Mouse (Mus musculus) retina, embryonic 14.5 days (tissue): Measurements from ENCODE around the gene Tppp3.

Experiments
- DNase-seq: peaks from one replicate; pipeline ENCODE4 v3.0.0-alpha.2; 2015; ENCODE audit warnings: low spot score

The Tppp3 gene

GRCm38 (mm10) chr8:105484392-105484791 is 13.1 kb upstream of the Tppp3 start:
- peak; percentile 86 for DNase-seq

GRCm38 (mm10) chr8:105484030-105484368 is 12.7 kb upstream of the Tppp3 start:
- no peak for DNase-seq

- DNase-seq, result peak; percentile 71
Measured at GRCm38 (mm10) chr8:105483212-105484029, 12.1 kb upstream of the Tppp3 start.

GRCm38 (mm10) chr8:105482123-105482522 is 10.8 kb upstream of the Tppp3 start:
- DNase-seq, result no peak

- peak; percentile 67 for DNase-seq
Measured at GRCm38 (mm10) chr8:105481453-105481852, 10.1 kb upstream of the Tppp3 start.

GRCm38 (mm10) chr8:105481013-105481412 is 9.7 kb upstream of the Tppp3 start:
- no peak for DNase-seq

GRCm38 (mm10) chr8:105477792-105478191 is 6.5 kb upstream of the Tppp3 start:
- DNase-seq, result no peak

GRCm38 (mm10) chr8:105476628-105477413 is 5.5 kb upstream of the Tppp3 start:
- DNase-seq, result peak; percentile 79

GRCm38 (mm10) chr8:105476161-105476560 is 4.8 kb upstream of the Tppp3 start:
- no peak for DNase-seq

GRCm38 (mm10) chr8:105475742-105476141 is 4.4 kb upstream of the Tppp3 start:
- no peak for DNase-seq

- no peak for DNase-seq
Measured at GRCm38 (mm10) chr8:105475254-105475653, 3.9 kb upstream of the Tppp3 start.

GRCm38 (mm10) chr8:105474680-105475079 is 3.4 kb upstream of the Tppp3 start:
- no peak for DNase-seq

- peak; percentile 86 for DNase-seq
Measured at GRCm38 (mm10) chr8:105473816-105474606, 2.7 kb upstream of the Tppp3 start.

- DNase-seq, result no peak
Measured at GRCm38 (mm10) chr8:105472983-105473382, 1.7 kb upstream of the Tppp3 start.

GRCm38 (mm10) chr8:105472414-105472932 is 1.1 kb upstream of the Tppp3 start:
- DNase-seq, result no peak

- DNase-seq, result no peak
Measured at GRCm38 (mm10) chr8:105470681-105471313, 529 bp downstream of the Tppp3 start.

GRCm38 (mm10) chr8:105470262-105470661 is 1.1 kb downstream of the Tppp3 start:
- no peak for DNase-seq

GRCm38 (mm10) chr8:105469816-105470215 is 1.5 kb downstream of the Tppp3 start:
- no peak for DNase-seq

- DNase-seq, result peak; percentile 70
Measured at GRCm38 (mm10) chr8:105469041-105469695, 2.2 kb downstream of the Tppp3 start.

- DNase-seq, result no peak
Measured at GRCm38 (mm10) chr8:105468002-105468720, 3.2 kb downstream of the Tppp3 start.
